Mouse (Mus musculus) megakaryocyte, embryonic 14.5 days (primary cell): ENCODE results near the gene Adcy5.

Source experiments
- FLI1 ChIP-seq: IDR thresholded peaks from 2 replicates; pipeline ENCODE4 v1.6.1; 2012; ENCODE audit warnings: low read length, inconsistent platforms, mixed read lengths
- GATA1 ChIP-seq: IDR thresholded peaks from 3 replicates; pipeline ENCODE4 v1.6.1; 2012; ENCODE audit warnings: mixed read lengths, low read length, inconsistent platforms, borderline replicate concordance

DNA sequence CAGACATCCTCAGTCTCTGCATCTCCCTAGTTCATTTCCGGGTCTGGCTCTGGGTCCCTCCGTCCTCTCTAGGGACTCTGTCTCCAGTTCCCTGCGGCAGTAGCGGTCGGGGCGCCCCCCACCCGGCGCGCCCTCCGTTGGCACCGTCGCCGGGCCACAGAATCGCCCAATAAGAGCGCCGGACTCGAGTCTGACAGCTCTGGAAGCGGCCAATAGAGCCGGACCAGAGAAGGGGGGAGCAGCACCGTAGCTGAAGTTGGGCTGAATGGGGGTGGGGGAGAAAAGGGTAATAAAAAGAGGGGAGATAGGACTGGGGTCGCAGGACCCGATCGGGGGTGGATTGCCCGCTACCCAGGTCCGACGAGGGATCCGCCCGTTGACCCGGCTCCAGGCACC lies 434 bp upstream of the Adcy5 start:
- TF ChIP-seq GATA1 = no peak
- TF ChIP-seq FLI1 = no peak
